Mouse (Mus musculus) right cerebral cortex, postnatal 10 days (tissue): Measurements from ENCODE around the gene Iscu.

Experiments used
- DNase-seq, 2 experiments: peaks; one replicate each; pipeline ENCODE4 v3.0.0; 2021; ENCODE audit warnings: low spot score in 2 of 2

The Iscu gene

DNA sequence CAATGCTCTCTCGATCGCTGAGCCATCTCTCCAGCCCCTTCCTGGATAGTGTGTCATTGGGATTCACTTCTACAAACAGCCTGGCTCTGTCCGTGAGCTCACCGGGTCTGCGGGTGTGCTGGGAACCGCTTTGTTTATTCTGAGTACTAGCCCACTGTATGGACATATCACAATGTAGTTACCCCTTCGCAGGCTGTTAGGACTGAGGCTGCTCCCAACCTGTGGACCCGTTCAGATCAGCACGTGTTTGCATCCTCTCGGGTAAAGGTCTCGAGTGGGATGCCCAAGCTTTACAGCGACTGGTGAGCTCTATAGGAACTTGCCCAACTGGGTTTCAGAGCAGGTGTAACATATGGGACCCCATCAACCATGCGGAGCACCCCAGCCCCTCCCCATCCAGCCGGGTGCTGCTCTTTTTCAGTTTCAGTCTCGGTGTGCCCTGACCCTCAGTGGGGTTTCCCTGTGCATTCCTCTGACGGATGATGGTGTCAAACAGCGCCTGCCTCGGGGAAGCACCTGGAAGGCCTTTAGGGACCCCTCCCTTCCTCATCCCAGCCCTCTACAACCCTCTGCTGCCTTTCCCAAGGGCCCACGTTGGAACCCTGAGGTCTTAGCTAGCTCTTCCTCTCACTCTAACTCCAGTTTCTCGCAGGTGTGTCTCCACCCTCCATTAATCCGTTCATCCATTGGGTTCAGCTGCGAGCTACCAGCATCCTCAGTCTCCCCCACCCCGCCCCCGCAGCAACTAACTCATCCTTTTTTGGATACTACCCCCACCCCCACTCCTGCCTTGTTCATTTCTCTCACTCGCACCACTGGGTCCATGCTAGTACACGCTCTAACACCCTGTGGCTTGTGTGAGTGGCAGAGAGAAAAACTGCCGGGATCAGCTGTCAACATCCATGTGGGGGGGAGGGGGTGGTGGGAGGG is 41.8 kb downstream of the Iscu start:
- no peak for DNase-seq

DNA sequence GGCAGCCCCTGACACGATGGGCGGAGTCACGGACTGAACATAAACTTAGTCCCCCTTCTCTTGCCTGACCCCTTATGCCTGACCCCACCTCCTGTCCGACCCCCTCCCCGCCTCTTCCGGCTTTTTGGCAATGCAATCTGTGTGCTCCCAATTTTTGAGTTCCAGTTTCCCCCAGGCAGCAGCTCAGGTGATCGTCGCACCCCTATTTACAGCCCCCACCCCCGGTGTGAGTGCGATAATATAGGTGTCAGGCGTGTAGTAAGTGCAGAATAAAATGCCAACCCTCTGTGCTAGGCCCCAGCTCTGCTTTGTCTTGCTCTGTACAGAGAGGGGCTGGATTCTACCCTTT is 42.5 kb downstream of the Iscu start:
- no peak for DNase-seq

DNA sequence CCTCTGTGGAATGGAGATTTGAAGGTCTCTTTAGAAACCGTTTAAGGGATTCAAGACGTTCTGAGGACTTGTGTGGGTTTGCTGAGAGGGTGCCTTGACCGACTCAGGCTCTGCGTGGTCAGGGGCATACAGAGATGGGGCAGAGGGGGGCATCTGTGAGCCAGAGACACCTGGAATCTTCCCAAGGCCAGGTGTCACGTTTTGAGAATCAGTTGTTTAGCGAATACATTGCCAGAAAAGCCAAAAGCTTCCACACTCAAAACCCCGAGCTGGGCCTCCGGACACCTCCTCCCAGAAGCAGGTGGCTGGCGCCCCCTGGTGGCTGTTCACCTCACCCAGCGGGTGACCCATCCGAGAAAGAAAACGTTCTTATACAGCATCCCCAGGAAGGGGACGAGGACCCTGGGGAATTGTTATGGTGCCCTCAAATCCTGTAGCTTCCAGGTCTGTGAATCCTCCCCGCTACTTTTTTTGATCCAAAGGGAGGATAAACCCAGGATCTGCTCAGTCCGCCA is 43.1 kb downstream of the Iscu start:
- peak in 1 of 2 experiments; percentile 76 for DNase-seq

- DNase-seq = peak in 1 of 2 experiments; percentile 51
These were observed 46.0 kb downstream of the Iscu start for GRCm38 (mm10) chr5:113818572-113818971.

GRCm38 (mm10) chr5:113824228-113824627 is 51.7 kb downstream of the Iscu start:
- no peak for DNase-seq

DNA sequence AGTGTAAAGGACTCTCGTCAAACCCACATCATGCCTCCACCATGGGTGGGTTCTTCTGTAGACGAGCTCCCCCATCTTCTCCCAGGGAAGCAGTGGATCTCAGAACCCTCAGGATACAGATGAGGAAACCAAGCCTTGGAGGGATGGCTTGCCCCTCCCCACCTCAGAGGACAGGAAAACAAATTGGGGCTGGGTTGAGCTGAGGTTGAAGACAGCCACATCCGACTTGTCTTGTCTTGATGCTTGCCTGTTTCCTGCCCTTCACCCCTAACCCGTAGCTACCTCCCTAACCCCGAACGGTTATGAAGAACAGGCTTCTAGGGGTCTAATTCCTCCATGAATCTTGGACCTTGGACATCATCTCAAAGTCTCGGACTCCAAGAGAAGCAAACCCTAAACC is 53.0 kb downstream of the Iscu start:
- no peak for DNase-seq

- DNase-seq = no peak
These were observed 54.1 kb downstream of the Iscu start for GRCm38 (mm10) chr5:113826619-113827018.
